In the genomic region with DNA sequence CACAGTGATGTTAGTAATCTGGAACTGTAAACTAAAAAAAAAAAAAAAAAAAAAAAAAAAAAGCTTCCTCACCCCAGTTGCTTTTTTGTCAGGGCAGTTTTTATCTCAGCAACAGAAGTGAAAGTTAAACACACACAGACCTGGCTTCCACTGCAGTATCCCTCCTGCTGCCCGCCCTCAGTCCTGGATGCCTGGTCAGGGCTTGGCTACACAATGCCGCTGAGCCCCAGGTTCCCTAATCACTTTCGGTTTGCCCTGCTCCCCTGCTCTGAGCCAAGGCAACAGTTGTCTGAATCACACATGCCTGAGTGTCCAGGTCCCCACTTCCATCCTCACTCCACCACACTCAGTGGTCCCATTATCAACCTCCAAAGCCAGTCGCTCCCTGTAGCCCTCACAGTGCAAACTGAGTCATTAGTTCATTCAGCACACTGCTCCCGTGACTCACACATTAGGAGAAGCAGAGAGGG, we compare ENCODE assay signal across 9 mouse cellular contexts. TPM values are rescaled to one million over a fixed set of nuclear protein-coding genes. Genes with fewer than 3 reads are reported as not detected.
DNase-seq lines count a peak whose midpoint lies in the region; ATAC-seq and TF ChIP-seq lines count a peak whose summit lies in the region.
"Had no signal": no experiment of that assay in that cellular context is flagged by ENCODE, and none has a peak within 500 bp of the region (broad histone marks: within the 10 kb centered on the region; RNA-seq: fewer than 3 reads in every experiment).

No protein-coding gene starts in this region.

- TF ChIP-seq CTCF in forebrain, postnatal 0 days (IDR thresholded peaks at IDR 0.05; ENCODE audit: low read depth): no peak
- no peak for TF ChIP-seq CTCF in embryonic fibroblast, embryonic 13.5 days (IDR thresholded peaks at IDR 0.05; ENCODE audit: borderline replicate concordance, insufficient read depth, low read length)

- no peak; the same call in 1 of the 2 replicates for TF ChIP-seq POLR2A in embryonic fibroblast, embryonic 13.5 days (IDR thresholded peaks at IDR 0.05; ENCODE audit: low read depth, low read length)
- TF ChIP-seq POLR2A in limb, embryonic 14.5 days (IDR thresholded peaks at IDR 0.05; ENCODE audit: borderline replicate concordance, extremely low read depth, insufficient read depth, insufficient read length): no peak

- DNase-seq in forebrain, embryonic 10.5 days (ENCODE audit: extremely low spot score, low spot score): no peak
- DNase-seq in forebrain, postnatal 0 days: no peak
- no peak for DNase-seq in limb, embryonic 14.5 days (ENCODE audit: low spot score)
- DNase-seq in left cerebral cortex, postnatal 4 days: no peak
- DNase-seq in right cerebral cortex, postnatal 25 days: no peak
- DNase-seq: kidney, adult 2 months had no signal

- no peaks in the 10 kb centered on the region for H3K9me3 ChIP-seq in forebrain, embryonic 10.5 days
- H3K9me3 ChIP-seq in forebrain, postnatal 0 days (ENCODE audit: low read length): no peaks in the 10 kb centered on the region
- no peaks in the 10 kb centered on the region for H3K9me3 ChIP-seq in limb, embryonic 14.5 days (ENCODE audit: control insufficient read depth, low read length)
- H3K9me3 ChIP-seq in midbrain, embryonic 13.5 days: no peaks in the 10 kb centered on the region

- H3K4me3 ChIP-seq in forebrain, embryonic 10.5 days: no peak overlapping the region
- no peak overlapping the region for H3K4me3 ChIP-seq in forebrain, postnatal 0 days (ENCODE audit: low read depth, low read length)
- peak overlapping the region; percentile 0 for H3K4me3 ChIP-seq in embryonic fibroblast, embryonic 13.5 days (ENCODE audit: insufficient read depth, low read length)
- H3K4me3 ChIP-seq in limb, embryonic 14.5 days (replicated peaks; ENCODE audit: low read length): peak overlapping the region; percentile 18
- no peak overlapping the region for H3K4me3 ChIP-seq in midbrain, embryonic 13.5 days (replicated peaks)

- H3K36me3 ChIP-seq in forebrain, embryonic 10.5 days (replicated peaks): no peaks in the 10 kb centered on the region
- H3K36me3 ChIP-seq in forebrain, postnatal 0 days (ENCODE audit: insufficient read depth): no peaks in the 10 kb centered on the region
- H3K36me3 ChIP-seq in limb, embryonic 14.5 days (ENCODE audit: control insufficient read depth, insufficient read depth, low read length): no peaks in the 10 kb centered on the region
- no peaks in the 10 kb centered on the region for H3K36me3 ChIP-seq in midbrain, embryonic 13.5 days

- ATAC-seq in forebrain, postnatal 0 days: no peak
- ATAC-seq in limb, embryonic 14.5 days (ENCODE audit: low FRiP score, low read depth): no peak
- ATAC-seq in megakaryocyte-erythroid progenitor cell, adult 5-6 weeks (replicated peaks; ENCODE audit: low FRiP score, low TSS enrichment, poor library complexity, severe bottlenecking): peak; percentile 57
- no peak for ATAC-seq in midbrain, embryonic 13.5 days

- WGBS in forebrain, embryonic 10.5 days: 42% methylated on average over 5 of the region's 5 CpGs
- 37% methylated on average over 5 of the region's 5 CpGs for WGBS in forebrain, postnatal 0 days
- WGBS in limb, embryonic 14.5 days: 25% methylated on average over 5 of the region's 5 CpGs
- 50% methylated on average over 5 of the region's 5 CpGs for WGBS in midbrain, embryonic 13.5 days

- H3K27ac ChIP-seq in forebrain, embryonic 10.5 days: peak overlapping the region; percentile 31; the same call in 1 of the 2 replicates
- H3K27ac ChIP-seq in forebrain, postnatal 0 days (ENCODE audit: low read depth, low read length): no peak overlapping the region
- H3K27ac ChIP-seq in embryonic fibroblast, embryonic 13.5 days (ENCODE audit: insufficient read depth, low read length): peak overlapping the region; percentile 44
- peak overlapping the region; percentile 78 for H3K27ac ChIP-seq in limb, embryonic 14.5 days (replicated peaks; ENCODE audit: low read depth, low read length)
- no peak overlapping the region for H3K27ac ChIP-seq in midbrain, embryonic 13.5 days

- peaks cover 12% of the 10 kb centered on the region for H3K4me1 ChIP-seq in forebrain, embryonic 10.5 days
- H3K4me1 ChIP-seq in forebrain, postnatal 0 days (ENCODE audit: insufficient read depth): no peaks in the 10 kb centered on the region
- H3K4me1 ChIP-seq in embryonic fibroblast, embryonic 13.5 days (ENCODE audit: control insufficient read depth, insufficient read depth, low read length): peaks cover 9% of the 10 kb centered on the region; the same call in 1 of the 2 replicates
- H3K4me1 ChIP-seq in limb, embryonic 14.5 days (ENCODE audit: control insufficient read depth, insufficient read depth, low read length): peaks cover 16% of the 10 kb centered on the region
- H3K4me1 ChIP-seq in midbrain, embryonic 13.5 days (replicated peaks): no peaks in the 10 kb centered on the region

- H3K4me2 ChIP-seq in forebrain, postnatal 0 days (ENCODE audit: low read depth): no peak overlapping the region
- H3K4me2 ChIP-seq in limb, embryonic 14.5 days (replicated peaks; ENCODE audit: low read depth, low read length, severe bottlenecking): peak overlapping the region; percentile 35; the same call in 1 of the 2 replicates
- H3K4me2 ChIP-seq in midbrain, embryonic 13.5 days (replicated peaks): no peak overlapping the region

- H3K9ac ChIP-seq in forebrain, postnatal 0 days: no peak overlapping the region
- H3K9ac ChIP-seq in limb, embryonic 14.5 days (ENCODE audit: low read depth, low read length, severe bottlenecking): 0 out of 2 replicates have a peak overlapping the region, but pooled peaks have one; percentile 31
- no peak overlapping the region for H3K9ac ChIP-seq in midbrain, embryonic 13.5 days (replicated peaks)

- intact Hi-C loops in left cerebral cortex, postnatal 4 days (cut with DNase I): no loop called here

- H3K27me3 ChIP-seq in forebrain, embryonic 10.5 days (ENCODE audit: poor library complexity, severe bottlenecking): peaks cover 47% of the 10 kb centered on the region
- no peaks in the 10 kb centered on the region for H3K27me3 ChIP-seq in forebrain, postnatal 0 days (ENCODE audit: insufficient read depth, low read length)
- H3K27me3 ChIP-seq in limb, embryonic 14.5 days (ENCODE audit: control insufficient read depth, insufficient read depth, low read length): no peaks in the 10 kb centered on the region
- H3K27me3 ChIP-seq in midbrain, embryonic 13.5 days: no peaks in the 10 kb centered on the region

RNA-seq across cellular contexts. Expression of a gene that starts 27.4 kb away (rescaled TPM):
- polyA plus RNA-seq in forebrain, embryonic 10.5 days (2016; fragmentation: Nextera tagmentation; extraction: Ambion mirVana): 14.2 and 16.8 TPM in 2 replicates
- 21.3 and 27.4 TPM in 2 replicates for total RNA-seq in forebrain, postnatal 0 days (2014; rRNA removed)
- polyA plus RNA-seq in forebrain, postnatal 0 days (2015; fragmentation: Nextera tagmentation; extraction: Ambion mirVana): 15.5 and 18.2 TPM in 2 replicates
- 39.9 and 65.7 TPM in 2 replicates for polyA plus RNA-seq in embryonic fibroblast, embryonic 13.5 days (2011; ENCODE audit: insufficient read length, low read depth, missing spikeins)
- 86.2 and 115 TPM in 2 replicates for polyA plus RNA-seq in limb, embryonic 14.5 days (2012; rRNA removed)
- polyA plus RNA-seq in limb, embryonic 14.5 days (2014; fragmentation: Nextera tagmentation; extraction: Ambion mirVana): 80.4 and 93.3 TPM in 2 replicates
- total RNA-seq in megakaryocyte-erythroid progenitor cell, adult 5-6 weeks (2014; fragmentation: Nextera tagmentation): 9.0 and 9.3 TPM in 2 replicates
- 6.4 and 7.8 TPM in 2 replicates for total RNA-seq in megakaryocyte-erythroid progenitor cell, adult 5-6 weeks (2017)
- total RNA-seq in left cerebral cortex, postnatal 4 days (2021): 10 to 100 TPM; 42.5 to 44.0 TPM
- 12.1 and 13.2 TPM in 2 replicates for polyA plus RNA-seq in midbrain, embryonic 13.5 days (2015; fragmentation: Nextera tagmentation; extraction: Ambion mirVana)

Comparison
In these comparisons a context has a peak if more than half of its experiments do, and no peak if none do; other contexts are left out.
1. H3K27ac ChIP-seq: peak in forebrain, embryonic 10.5 days (single experiment), embryonic fibroblast, embryonic 13.5 days (single experiment) and limb, embryonic 14.5 days (single experiment); none in forebrain, postnatal 0 days (single experiment) and midbrain, embryonic 13.5 days (single experiment).
2. H3K4me3 ChIP-seq: peak in embryonic fibroblast, embryonic 13.5 days (single experiment) and limb, embryonic 14.5 days (single experiment); none in forebrain, embryonic 10.5 days (single experiment), forebrain, postnatal 0 days (single experiment) and midbrain, embryonic 13.5 days (single experiment).